In the genomic region with DNA sequence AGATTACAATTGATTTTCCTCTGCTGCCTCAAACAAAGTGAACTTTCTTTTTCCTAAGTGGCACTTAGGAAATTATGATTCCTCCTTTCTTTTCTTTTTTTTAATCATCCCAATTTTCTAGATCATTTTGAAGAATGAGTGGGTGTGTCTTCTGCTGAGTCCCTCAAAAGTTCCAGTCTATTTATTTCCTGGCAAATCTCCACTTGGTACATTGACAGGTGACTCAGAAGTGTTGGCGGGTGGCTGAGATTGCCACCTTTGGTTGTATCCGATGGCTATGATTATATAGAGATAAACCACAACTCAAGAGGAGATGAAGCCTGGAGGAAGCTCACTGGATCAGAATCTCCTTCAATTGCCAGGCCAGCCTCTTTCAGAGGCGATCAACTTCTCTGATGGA, we compare ENCODE assay signal across 34 mouse cellular contexts. TPM values are rescaled to one million over a fixed set of nuclear protein-coding genes. Genes with fewer than 3 reads are reported as not detected.
A peak's percentile ranks its signal among the peaks of the same experiment; 100 is the strongest.
DNase-seq lines count a peak whose midpoint lies in the region; ATAC-seq lines count a peak whose summit lies in the region.
"Had no signal": no experiment of that assay in that cellular context is flagged by ENCODE, and none has a peak within 500 bp of the region (broad histone marks: within the 10 kb centered on the region; RNA-seq: fewer than 3 reads in every experiment).

No protein-coding gene starts in this region.

- H3K9ac ChIP-seq in heart, embryonic 11.5 days (ENCODE audit: low read depth, low read length), result no peak overlapping the region
- H3K9ac ChIP-seq: embryonic facial prominence, embryonic 13.5 days; forebrain, embryonic 13.5 days; heart, embryonic 12.5 days; heart, embryonic 15.5 days; hindbrain, embryonic 13.5 days; intestine, embryonic 15.5 days had no signal

- H3K4me1 ChIP-seq in heart, embryonic 11.5 days (ENCODE audit: control insufficient read depth, insufficient read depth, low read length), result peaks cover 5% of the 10 kb centered on the region
- H3K4me1 ChIP-seq: embryonic facial prominence, embryonic 13.5 days; forebrain, embryonic 13.5 days; hindbrain, embryonic 13.5 days; intestine, embryonic 15.5 days had no signal

- H3K36me3 ChIP-seq in heart, embryonic 11.5 days (ENCODE audit: control insufficient read depth, insufficient read depth, low read length), result no peaks in the 10 kb centered on the region
- H3K36me3 ChIP-seq: embryonic facial prominence, embryonic 10.5 days; embryonic facial prominence, embryonic 13.5 days; forebrain, embryonic 10.5 days; G1E; heart, embryonic 12.5 days; heart, embryonic 15.5 days; hindbrain, embryonic 10.5 days; hindbrain, embryonic 13.5 days; intestine, embryonic 15.5 days had no signal

- no peak overlapping the region for H3K4me2 ChIP-seq in heart, embryonic 11.5 days
- H3K4me2 ChIP-seq: embryonic facial prominence, embryonic 13.5 days; forebrain, embryonic 13.5 days; heart, embryonic 12.5 days; heart, embryonic 15.5 days; hindbrain, embryonic 13.5 days; intestine, embryonic 15.5 days had no signal

- ATAC-seq in heart, embryonic 11.5 days (replicated peaks; ENCODE audit: insufficient number of reproducible peaks, low FRiP score, low TSS enrichment), result no peak
- ATAC-seq: activated CD4-positive, CD25-positive, alpha-beta regulatory T cell, adult 4 months; forebrain, embryonic 13.5 days; forebrain, embryonic 16.5 days; hindbrain, embryonic 16.5 days had no signal

- H3K9me3 ChIP-seq in heart, embryonic 11.5 days (replicated peaks; ENCODE audit: control insufficient read depth, low read length), result no peaks in the 10 kb centered on the region
- H3K9me3 ChIP-seq: embryonic facial prominence, embryonic 10.5 days; embryonic facial prominence, embryonic 13.5 days; forebrain, embryonic 10.5 days; forebrain, embryonic 13.5 days; G1E; heart, embryonic 12.5 days; heart, embryonic 15.5 days; hindbrain, embryonic 10.5 days; hindbrain, embryonic 13.5 days; intestine, embryonic 15.5 days had no signal

- H3K27ac ChIP-seq in heart, embryonic 11.5 days (ENCODE audit: low read depth, low read length), result no peak overlapping the region
- H3K27ac ChIP-seq: embryonic facial prominence, embryonic 13.5 days; forebrain, embryonic 10.5 days; forebrain, embryonic 13.5 days; gastrocnemius, adult 2 months; heart, embryonic 15.5 days; hindbrain, embryonic 10.5 days; hindbrain, embryonic 13.5 days; intestine, embryonic 15.5 days had no signal

- DNase-seq in heart, adult 11 months, result peak; percentile 37
- DNase-seq in Muller cell, postnatal 12 days (ENCODE audit: inconsistent ontology term), result peak; percentile 78
- DNase-seq in brain, adult 2 months (ENCODE audit: low read depth, low spot score), result peak; percentile 35
- DNase-seq in left cerebral cortex, adult 8-10 months (ENCODE audit: low spot score in 2 of 2), result no peak
- no peak for DNase-seq in adrenal gland, postnatal 4 days (ENCODE audit: low spot score in 2 of 2)
- DNase-seq: adrenal gland, adult 8-10 months; adrenal gland, postnatal 25 days; B cell, adult 2 months; cerebellum, adult 11 months; cerebellum, adult 8-10 months; cerebellum, postnatal 10 days; cerebellum, postnatal 36 days; embryo, embryonic 11 days; gastrocnemius, adult 2 months; gastrocnemius, postnatal 25 days; heart, postnatal 10 days; heart, postnatal 36 days; kidney, adult 11 months had no signal

- no peak overlapping the region for H3K4me3 ChIP-seq in heart, embryonic 11.5 days (ENCODE audit: low read depth, low read length)
- H3K4me3 ChIP-seq: embryonic facial prominence, embryonic 10.5 days; embryonic facial prominence, embryonic 13.5 days; erythroblast, embryonic 14.5 days; forebrain, embryonic 10.5 days; forebrain, embryonic 13.5 days; gastrocnemius, adult 2 months; heart, embryonic 12.5 days; heart, embryonic 15.5 days; hindbrain, embryonic 10.5 days; hindbrain, embryonic 13.5 days; intestine, embryonic 15.5 days had no signal

- no peaks in the 10 kb centered on the region for H3K27me3 ChIP-seq in heart, embryonic 11.5 days (ENCODE audit: control insufficient read depth, insufficient read depth, low read length)
- H3K27me3 ChIP-seq: CH12.LX; embryonic facial prominence, embryonic 13.5 days; forebrain, embryonic 13.5 days; heart, embryonic 12.5 days; heart, embryonic 15.5 days; hindbrain, embryonic 13.5 days; intestine, embryonic 15.5 days had no signal

- WGBS in heart, embryonic 11.5 days (ENCODE audit: insufficient replicate concordance), result 69% methylated on average over 3 of the region's 3 CpGs

RNA-seq across cellular contexts. Expression of a gene that starts 54.7 kb away (rescaled TPM):
- polyA plus RNA-seq in heart, embryonic 11.5 days (2014; fragmentation: Nextera tagmentation; extraction: Ambion mirVana), result 66.9 and 68.1 TPM in 2 replicates
- total RNA-seq in left cerebral cortex, adult 8-10 months (2022), result 100 to 1,000 TPM; 161 to 175 (median 167) TPM
- total RNA-seq in adrenal gland, postnatal 4 days (2021), result 10 to 100 TPM; 17.9 to 19.7 TPM

RNA-seq across cellular contexts. Expression of a gene that starts 55.0 kb away (rescaled TPM):
- 2.3 and 4.3 TPM in 2 replicates for polyA plus RNA-seq in heart, embryonic 11.5 days (2014; fragmentation: Nextera tagmentation; extraction: Ambion mirVana)
- 10 to 100 TPM; 15.6 to 18.7 (median 16.1) TPM for total RNA-seq in left cerebral cortex, adult 8-10 months (2022)
- 1 to 10 TPM; 4.7 to 6.1 TPM for total RNA-seq in adrenal gland, postnatal 4 days (2021)

Comparison
In these comparisons a context has a peak if more than half of its experiments do, and no peak if none do; other contexts are left out.
1. DNase-seq: peak in heart, adult 11 months (single experiment), Muller cell, postnatal 12 days (single experiment) and brain, adult 2 months (single experiment); none in left cerebral cortex, adult 8-10 months (0 of 2) and adrenal gland, postnatal 4 days (0 of 2).
2. RNA of a gene that starts 54.7 kb away (total RNA-seq): 161 to 175 TPM in left cerebral cortex, adult 8-10 months; 17.9 to 19.7 TPM in adrenal gland, postnatal 4 days; every median in the first group is over 4 times any median in the second.